Mouse (Mus musculus): ENCODE results near the gene Pfdn6. TPM values are rescaled to one million over a fixed set of nuclear protein-coding genes. Genes with fewer than 3 reads are reported as not detected.
"Not testable (repeated sequence)": the region's sequence is repeated elsewhere in the genome, so short reads cannot be mapped to it uniquely, and the experiment has no call there.

The Pfdn6 gene
- polyA plus RNA-seq, 1 experiment: 130 TPM

- Histone ChIP-seq H3K36me3 (ENCODE audit: control insufficient read depth, insufficient read depth) (no peaks in the 10 kb centered on the region), H3K79me3 (ENCODE audit: low read depth) (no peaks in the 10 kb centered on the region), H3K27me3 (ENCODE audit: control insufficient read depth, insufficient read depth, insufficient read length) (no peaks in the 10 kb centered on the region), H3ac (ENCODE audit: control insufficient read depth, insufficient read length, low read depth) (no peak overlapping the region), H3K4me3 (ENCODE audit: insufficient read depth, poor library complexity, severe bottlenecking) (no peak overlapping the region), H3K79me2 (ENCODE audit: control insufficient read depth, insufficient read depth) (no peaks in the 10 kb centered on the region)
- TF ChIP-seq MYOD1 (IDR thresholded peaks at IDR 0.05; ENCODE audit: control insufficient read depth, insufficient read length, low read depth) (no peak), CEBPB (IDR thresholded peaks at IDR 0.05; ENCODE audit: low read depth) (no peak), USF1 (IDR thresholded peaks at IDR 0.05; ENCODE audit: low read depth) (no peak), MYOG (IDR thresholded peaks at IDR 0.05; ENCODE audit: control insufficient read depth, extremely low read depth, insufficient read length) (no peak), MAX (IDR thresholded peaks at IDR 0.05) (no peak), FOSL1 (IDR thresholded peaks at IDR 0.05; ENCODE audit: insufficient read depth, low read length, poor library complexity, severe bottlenecking) (no peak), CTCF (IDR thresholded peaks at IDR 0.05; ENCODE audit: control insufficient read depth, insufficient read depth, insufficient read length) (no peak)
Measured at GRCm38 (mm10) chr17:33902079-33902478, 38.1 kb downstream of the Pfdn6 start.

- H3K79me2 ChIP-seq (ENCODE audit: control insufficient read depth, insufficient read depth): no peaks in the 10 kb centered on the region
- H3K27me3 ChIP-seq (ENCODE audit: control insufficient read depth, insufficient read depth, insufficient read length): no peaks in the 10 kb centered on the region
- H3K4me3 ChIP-seq (ENCODE audit: insufficient read depth, poor library complexity, severe bottlenecking): no peak overlapping the region
- TF ChIP-seq CEBPB (IDR thresholded peaks at IDR 0.05; ENCODE audit: low read depth): no peak
- TF ChIP-seq MYOD1 (IDR thresholded peaks at IDR 0.05; ENCODE audit: control insufficient read depth, insufficient read length, low read depth): no peak
- no peak for TF ChIP-seq MYOG (IDR thresholded peaks at IDR 0.05; ENCODE audit: control insufficient read depth, extremely low read depth, insufficient read length)
- no peak for TF ChIP-seq FOSL1 (IDR thresholded peaks at IDR 0.05; ENCODE audit: insufficient read depth, low read length, poor library complexity, severe bottlenecking)
- no peak for TF ChIP-seq MAX (IDR thresholded peaks at IDR 0.05)
- TF ChIP-seq USF1 (IDR thresholded peaks at IDR 0.05; ENCODE audit: low read depth): no peak
- no peak for TF ChIP-seq CTCF (IDR thresholded peaks at IDR 0.05; ENCODE audit: control insufficient read depth, insufficient read depth, insufficient read length)
- no peak overlapping the region for H3ac ChIP-seq (ENCODE audit: control insufficient read depth, insufficient read length, low read depth)
- no peaks in the 10 kb centered on the region for H3K79me3 ChIP-seq (ENCODE audit: low read depth)
- H3K36me3 ChIP-seq (ENCODE audit: control insufficient read depth, insufficient read depth): no peaks in the 10 kb centered on the region
Measured at GRCm38 (mm10) chr17:33901653-33902052, 38.5 kb downstream of the Pfdn6 start.

- H3K4me3 ChIP-seq (ENCODE audit: insufficient read depth, poor library complexity, severe bottlenecking): no peak overlapping the region
- TF ChIP-seq CTCF (IDR thresholded peaks at IDR 0.05; ENCODE audit: control insufficient read depth, insufficient read depth, insufficient read length) (no peak), CEBPB (IDR thresholded peaks at IDR 0.05; ENCODE audit: low read depth) (no peak), FOSL1 (IDR thresholded peaks at IDR 0.05; ENCODE audit: insufficient read depth, low read length, poor library complexity, severe bottlenecking) (no peak), USF1 (IDR thresholded peaks at IDR 0.05; ENCODE audit: low read depth) (no peak), MAX (IDR thresholded peaks at IDR 0.05) (no peak), MYOD1 (IDR thresholded peaks at IDR 0.05; ENCODE audit: control insufficient read depth, insufficient read length, low read depth) (no peak), MYOG (IDR thresholded peaks at IDR 0.05; ENCODE audit: control insufficient read depth, extremely low read depth, insufficient read length) (no peak)
- H3ac ChIP-seq (ENCODE audit: control insufficient read depth, insufficient read length, low read depth): no peak overlapping the region
- no peaks in the 10 kb centered on the region for H3K79me2 ChIP-seq (ENCODE audit: control insufficient read depth, insufficient read depth)
- H3K79me3 ChIP-seq (ENCODE audit: low read depth): no peaks in the 10 kb centered on the region
- no peaks in the 10 kb centered on the region for H3K36me3 ChIP-seq (ENCODE audit: control insufficient read depth, insufficient read depth)
- H3K27me3 ChIP-seq (ENCODE audit: control insufficient read depth, insufficient read depth, insufficient read length): no peaks in the 10 kb centered on the region
Measured at GRCm38 (mm10) chr17:33900989-33901314, 39.2 kb downstream of the Pfdn6 start.

GRCm38 (mm10) chr17:33900281-33900988, 39.7 kb downstream of the Pfdn6 start:
- Histone ChIP-seq H3K79me2 (ENCODE audit: control insufficient read depth, insufficient read depth) (no peaks in the 10 kb centered on the region), H3K4me3 (ENCODE audit: insufficient read depth, poor library complexity, severe bottlenecking) (no peak overlapping the region)
- TF ChIP-seq USF1 (IDR thresholded peaks at IDR 0.05; ENCODE audit: low read depth) (no peak), MYOD1 (IDR thresholded peaks at IDR 0.05; ENCODE audit: control insufficient read depth, insufficient read length, low read depth) (no peak), CTCF (IDR thresholded peaks at IDR 0.05; ENCODE audit: control insufficient read depth, insufficient read depth, insufficient read length) (no peak), MAX (IDR thresholded peaks at IDR 0.05) (no peak), CEBPB (IDR thresholded peaks at IDR 0.05; ENCODE audit: low read depth) (no peak), FOSL1 (IDR thresholded peaks at IDR 0.05; ENCODE audit: insufficient read depth, low read length, poor library complexity, severe bottlenecking) (no peak), MYOG (IDR thresholded peaks at IDR 0.05; ENCODE audit: control insufficient read depth, extremely low read depth, insufficient read length) (no peak)

GRCm38 (mm10) chr17:33899642-33900041, 40.5 kb downstream of the Pfdn6 start:
- no peak overlapping the region for H3ac ChIP-seq (ENCODE audit: control insufficient read depth, insufficient read length, low read depth)
- no peak for TF ChIP-seq MAX (IDR thresholded peaks at IDR 0.05)
- no peak for TF ChIP-seq FOSL1 (IDR thresholded peaks at IDR 0.05; ENCODE audit: insufficient read depth, low read length, poor library complexity, severe bottlenecking)
- TF ChIP-seq USF1 (IDR thresholded peaks at IDR 0.05; ENCODE audit: low read depth): no peak
- no peak for TF ChIP-seq CTCF (IDR thresholded peaks at IDR 0.05; ENCODE audit: control insufficient read depth, insufficient read depth, insufficient read length)
- TF ChIP-seq MYOD1 (IDR thresholded peaks at IDR 0.05; ENCODE audit: control insufficient read depth, insufficient read length, low read depth): no peak
- TF ChIP-seq CEBPB (IDR thresholded peaks at IDR 0.05; ENCODE audit: low read depth): no peak
- no peak for TF ChIP-seq MYOG (IDR thresholded peaks at IDR 0.05; ENCODE audit: control insufficient read depth, extremely low read depth, insufficient read length)
- H3K27me3 ChIP-seq (ENCODE audit: control insufficient read depth, insufficient read depth, insufficient read length): no peaks in the 10 kb centered on the region

More at GRCm38 (mm10) chr17:33900281-33900988, 39.7 kb downstream of the Pfdn6 start:
- H3ac ChIP-seq (ENCODE audit: control insufficient read depth, insufficient read length, low read depth): no peak overlapping the region
- H3K36me3 ChIP-seq (ENCODE audit: control insufficient read depth, insufficient read depth): no peaks in the 10 kb centered on the region
- no peaks in the 10 kb centered on the region for H3K27me3 ChIP-seq (ENCODE audit: control insufficient read depth, insufficient read depth, insufficient read length)
- H3K79me3 ChIP-seq (ENCODE audit: low read depth): no peaks in the 10 kb centered on the region

GRCm38 (mm10) chr17:33898193-33898592, 42.0 kb downstream of the Pfdn6 start:
- H3K4me3 ChIP-seq (ENCODE audit: insufficient read depth, poor library complexity, severe bottlenecking); H3K36me3 ChIP-seq (ENCODE audit: control insufficient read depth, insufficient read depth); H3K79me2 ChIP-seq (ENCODE audit: control insufficient read depth, insufficient read depth); H3ac ChIP-seq (ENCODE audit: control insufficient read depth, insufficient read length, low read depth); H3K27me3 ChIP-seq (ENCODE audit: control insufficient read depth, insufficient read depth, insufficient read length); H3K79me3 ChIP-seq (ENCODE audit: low read depth): not testable (repeated sequence)

More at GRCm38 (mm10) chr17:33899642-33900041, 40.5 kb downstream of the Pfdn6 start:
- no peak overlapping the region for H3K4me3 ChIP-seq (ENCODE audit: insufficient read depth, poor library complexity, severe bottlenecking)
- H3K36me3 ChIP-seq (ENCODE audit: control insufficient read depth, insufficient read depth): no peaks in the 10 kb centered on the region
- no peaks in the 10 kb centered on the region for H3K79me3 ChIP-seq (ENCODE audit: low read depth)
- H3K79me2 ChIP-seq (ENCODE audit: control insufficient read depth, insufficient read depth): no peaks in the 10 kb centered on the region

Data from C2C12 (cell line).